Mouse (Mus musculus): ENCODE results near the gene Pdlim1.

Pdlim1 gene

DNA sequence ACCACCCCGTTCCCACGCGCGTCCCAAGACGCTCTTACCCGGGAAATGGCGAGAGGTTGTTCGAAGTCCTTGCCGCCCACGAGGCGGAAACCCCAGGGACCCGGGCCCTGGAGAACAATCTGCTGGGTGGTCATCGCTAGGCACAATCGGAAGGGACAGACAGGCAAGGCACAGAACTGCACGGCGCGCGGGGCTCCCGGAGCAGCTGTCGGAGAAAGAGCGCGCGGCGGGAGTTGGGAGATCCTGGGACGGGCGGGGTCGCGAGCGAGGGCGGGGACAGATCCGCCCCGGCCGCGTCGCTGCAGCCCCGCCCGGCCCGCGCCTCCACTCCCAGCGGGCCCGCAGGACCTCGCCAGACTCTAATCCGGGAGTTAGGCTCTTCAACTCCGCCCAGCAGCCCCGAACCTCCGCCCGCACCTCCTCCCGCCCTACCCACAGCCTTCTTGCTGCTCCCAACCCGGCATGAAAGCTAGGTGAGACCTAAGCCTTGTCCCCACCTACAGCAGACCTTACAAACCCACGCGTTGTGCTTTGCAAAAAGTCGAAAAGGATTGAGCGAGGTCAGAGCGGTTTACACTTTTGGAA is at the start of gene Pdlim1:
Pdlim1 (minus strand) TSS at position 535 of the 585 bp plus-strand sequence.
- peak; percentile 82 for DNase-seq (ENCODE audit: low spot score)

DNA sequence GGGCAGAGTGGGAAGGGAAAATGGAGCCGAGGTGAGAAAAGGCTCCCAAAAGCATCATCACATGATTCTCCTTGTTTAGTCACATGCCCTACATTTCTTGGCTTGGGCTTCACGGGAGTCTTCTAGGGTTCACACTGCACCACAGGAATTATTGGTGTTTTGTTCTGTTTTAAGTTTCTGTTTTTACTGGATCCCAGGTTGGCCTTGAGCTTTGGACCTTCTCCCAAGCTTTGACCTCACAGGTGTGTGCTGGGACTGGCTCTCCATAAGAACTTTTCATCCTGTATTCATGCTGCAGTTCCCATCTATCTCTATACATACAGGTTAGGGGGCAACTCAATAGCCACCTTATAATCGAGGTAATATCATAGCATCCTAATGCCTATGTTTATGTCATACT is 47.6 kb upstream of the Pdlim1 start:
- DNase-seq (ENCODE audit: low spot score): no peak

DNA sequence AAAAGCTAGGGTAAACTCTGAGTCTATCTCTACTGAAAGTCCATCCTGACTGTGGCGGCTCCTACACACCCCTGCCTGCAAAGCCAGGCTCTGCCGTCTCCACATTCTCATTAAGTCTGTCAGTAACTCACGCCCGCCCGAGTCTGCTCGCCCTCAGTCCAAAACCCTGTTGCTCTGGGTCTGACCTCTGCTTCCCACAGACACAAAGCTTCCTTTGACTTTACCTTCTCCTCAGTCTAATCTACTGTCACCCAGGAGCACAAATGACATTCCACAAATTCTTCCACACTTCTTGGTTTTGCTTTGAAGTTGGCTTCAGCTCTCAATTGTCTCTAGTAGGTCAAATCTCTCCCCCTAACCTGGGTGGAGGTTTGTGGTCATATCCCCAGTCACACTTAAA is 46.9 kb upstream of the Pdlim1 start:
- DNase-seq (ENCODE audit: low spot score): no peak

DNA sequence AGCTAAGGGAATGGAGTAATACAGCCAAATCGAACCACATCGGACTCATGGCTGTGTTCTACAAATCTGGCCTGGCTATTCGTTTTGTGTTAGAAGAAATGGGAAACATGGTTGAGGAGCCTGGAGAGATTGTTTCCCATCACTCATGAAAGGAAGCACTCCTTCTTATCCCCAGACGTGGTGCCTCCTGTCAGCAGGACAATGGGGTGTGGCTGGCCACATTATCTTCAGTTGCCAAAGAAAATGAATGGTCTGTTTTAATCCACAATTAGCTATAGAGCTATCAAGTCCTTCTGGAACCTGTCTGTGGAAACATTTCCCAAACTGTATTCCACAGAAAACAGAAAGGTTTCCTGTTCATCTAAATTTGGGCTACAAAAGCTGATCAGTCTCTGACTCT is 45.4 kb upstream of the Pdlim1 start:
- no peak for DNase-seq (ENCODE audit: low spot score)

DNA sequence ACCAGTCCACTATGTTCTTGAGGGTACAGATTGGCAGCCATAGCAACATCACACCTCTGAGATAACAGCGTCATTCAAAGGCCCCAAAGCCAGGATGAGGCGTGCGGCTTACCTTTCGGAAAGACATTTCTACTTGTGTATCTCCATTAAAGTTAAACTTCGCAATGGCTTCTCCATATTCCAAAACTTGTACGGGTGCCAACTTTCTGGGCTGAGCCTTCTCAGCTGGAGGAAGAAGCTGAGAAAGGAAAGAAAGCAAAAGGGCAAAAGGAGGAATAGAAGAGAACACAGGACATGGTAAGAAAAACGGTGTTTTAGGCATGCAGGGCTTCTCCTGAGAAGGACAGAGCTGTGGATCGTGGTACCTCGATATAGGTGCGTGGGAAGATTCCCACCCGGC is 42.6 kb upstream of the Pdlim1 start:
- no peak for DNase-seq (ENCODE audit: low spot score)

DNA sequence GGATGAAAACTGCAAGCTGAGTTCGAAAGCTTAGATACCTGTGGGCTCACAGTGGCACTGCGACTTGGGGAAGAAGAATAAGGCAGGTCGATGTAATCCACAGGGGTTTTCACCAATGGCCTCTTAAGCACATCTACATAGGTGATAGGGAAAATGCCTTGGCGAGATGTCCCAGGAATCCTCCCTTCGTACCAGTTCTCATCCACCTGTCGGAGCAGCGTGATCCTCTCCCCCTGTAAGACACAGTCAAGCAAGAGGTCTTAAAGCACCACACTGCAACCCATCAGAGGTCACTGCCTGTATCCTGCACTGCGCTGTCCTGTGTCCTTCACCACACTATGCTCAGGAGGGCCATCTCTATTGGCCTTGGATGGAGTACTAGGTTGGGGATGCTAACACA is 40.0 kb upstream of the Pdlim1 start:
- no peak for DNase-seq (ENCODE audit: low spot score)

DNA sequence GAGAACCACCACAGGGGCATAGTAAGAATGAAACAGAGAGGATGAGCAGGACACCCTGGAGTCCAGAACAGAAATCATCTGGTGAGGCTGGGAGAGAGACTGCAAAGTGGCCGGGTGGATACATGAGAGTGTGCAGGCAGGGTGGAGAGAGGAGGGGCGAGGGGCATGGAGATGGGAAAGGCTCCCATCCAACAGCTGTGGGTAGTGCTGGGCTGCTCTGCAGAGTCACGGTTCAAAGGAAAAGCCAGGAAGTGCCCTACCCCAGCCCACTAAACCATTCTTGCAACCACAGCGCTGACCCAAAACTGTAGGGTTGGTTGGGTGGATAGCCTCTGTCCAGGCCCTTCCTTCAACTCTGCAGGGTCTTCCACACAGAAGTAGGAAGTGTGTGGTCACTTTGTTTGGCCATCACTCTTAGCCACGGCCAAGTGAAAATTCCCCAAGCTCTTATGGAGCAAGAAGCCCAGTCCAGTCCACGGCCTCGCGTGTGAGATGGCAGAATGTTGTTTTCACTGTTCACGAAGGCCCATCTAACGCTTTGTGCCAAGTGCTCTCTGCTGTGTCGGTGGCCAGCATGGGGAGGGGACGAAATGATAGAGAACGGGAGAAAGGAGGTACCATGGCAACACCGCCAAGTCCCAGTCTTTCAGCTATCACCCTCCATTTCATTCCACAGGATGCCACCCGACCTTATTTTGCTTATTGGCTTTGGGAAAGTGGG is 38.9 kb upstream of the Pdlim1 start:
- DNase-seq (ENCODE audit: low spot score): no peak

DNA sequence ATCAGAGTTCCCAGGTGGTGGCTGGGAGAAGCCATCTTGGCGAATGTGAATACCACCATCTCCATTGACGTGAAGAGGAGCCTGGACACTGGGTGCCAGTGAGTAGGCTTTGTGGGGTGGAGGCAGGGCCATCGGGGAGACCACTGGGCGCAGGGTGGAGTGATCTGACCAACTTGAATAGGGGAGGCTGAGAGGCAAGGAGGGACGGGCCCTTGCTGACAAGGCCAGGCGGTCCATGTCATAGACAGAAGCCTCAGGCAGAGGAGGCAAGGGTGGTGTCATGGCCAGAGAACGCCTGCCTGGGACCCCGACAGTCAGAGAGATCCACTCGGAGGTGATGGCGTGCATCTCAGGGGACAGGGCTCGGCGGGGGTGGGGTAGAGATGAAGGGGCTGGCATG is 38.3 kb upstream of the Pdlim1 start:
- DNase-seq (ENCODE audit: low spot score): no peak

DNA sequence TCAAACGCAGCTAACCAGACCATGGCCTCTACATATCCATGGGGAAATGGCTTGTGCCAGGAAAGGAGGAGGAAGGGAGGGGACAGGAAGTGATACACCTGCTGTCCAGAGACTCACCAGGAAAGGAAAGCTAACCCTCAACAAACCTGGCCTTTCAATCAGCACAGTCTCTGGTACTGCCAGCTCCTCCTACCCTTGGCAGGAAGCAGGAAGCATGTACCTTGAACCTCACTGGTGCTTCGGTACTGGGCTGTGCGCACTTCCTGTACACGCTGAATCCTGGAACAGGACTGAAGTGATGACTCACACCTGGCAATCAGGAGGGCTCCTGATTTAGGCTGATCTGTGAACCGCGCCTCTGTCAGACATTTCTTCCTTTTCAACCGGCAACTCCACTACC is 35.9 kb upstream of the Pdlim1 start:
- DNase-seq (ENCODE audit: low spot score): no peak

DNA sequence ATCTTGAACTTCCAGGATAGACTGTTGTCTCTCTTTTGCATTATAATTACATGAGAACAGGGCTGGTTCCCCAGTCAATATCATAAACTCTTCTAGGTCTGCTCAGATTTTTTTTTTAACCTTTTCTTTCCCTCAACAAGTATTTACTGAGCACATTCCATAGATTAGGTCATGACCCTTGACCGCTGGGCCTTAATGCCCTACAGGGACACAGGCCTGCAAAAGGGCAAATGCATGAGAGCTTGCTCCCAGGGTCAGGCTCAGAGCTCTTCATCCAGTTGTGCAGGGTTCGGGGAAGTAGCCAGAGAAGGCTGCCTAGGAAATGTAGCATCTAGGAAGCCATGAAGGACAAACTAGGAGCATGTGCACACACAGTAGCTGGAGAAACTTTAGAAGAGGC is 35.0 kb upstream of the Pdlim1 start:
- DNase-seq (ENCODE audit: low spot score): no peak

DNA sequence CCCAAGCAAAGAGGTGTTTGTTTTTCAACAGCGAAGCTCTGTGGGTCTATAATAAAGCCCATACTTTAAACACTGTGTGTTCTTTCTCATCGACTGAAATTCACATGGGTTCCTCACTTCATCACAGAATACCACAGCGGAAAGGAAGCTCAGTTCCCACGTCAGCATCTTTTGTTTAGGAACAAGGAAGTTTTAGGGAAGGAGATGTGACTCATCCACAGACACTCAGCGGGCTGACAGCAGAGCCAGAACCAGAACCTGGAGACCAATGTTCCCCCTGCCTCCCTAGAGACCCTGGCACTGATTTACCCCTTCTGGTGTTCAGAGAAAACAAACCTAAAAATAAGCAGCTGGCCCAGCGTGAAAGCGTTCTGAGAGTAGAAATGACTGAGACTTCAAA is 33.8 kb upstream of the Pdlim1 start:
- DNase-seq (ENCODE audit: low spot score): no peak

DNA sequence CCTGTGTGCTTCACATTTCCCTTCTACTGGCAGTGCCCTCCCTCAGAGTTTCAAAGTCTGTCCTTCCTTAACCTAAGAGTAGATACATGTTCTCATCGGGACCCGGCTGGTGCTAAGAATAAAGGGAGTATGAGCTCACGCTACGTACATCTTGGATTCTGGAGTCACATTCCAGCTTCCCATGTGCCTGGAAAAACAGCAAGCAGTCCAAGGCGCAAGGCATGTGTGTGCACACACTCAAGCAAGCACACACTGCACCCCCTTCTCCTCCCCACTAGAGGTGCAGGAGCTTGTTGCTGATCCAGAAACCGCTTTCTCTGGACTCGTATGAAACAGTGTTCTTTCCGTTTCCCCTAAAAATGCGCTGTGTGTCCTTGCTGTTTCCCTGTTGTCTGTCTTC is 31.3 kb upstream of the Pdlim1 start:
- no peak for DNase-seq (ENCODE audit: low spot score)

DNA sequence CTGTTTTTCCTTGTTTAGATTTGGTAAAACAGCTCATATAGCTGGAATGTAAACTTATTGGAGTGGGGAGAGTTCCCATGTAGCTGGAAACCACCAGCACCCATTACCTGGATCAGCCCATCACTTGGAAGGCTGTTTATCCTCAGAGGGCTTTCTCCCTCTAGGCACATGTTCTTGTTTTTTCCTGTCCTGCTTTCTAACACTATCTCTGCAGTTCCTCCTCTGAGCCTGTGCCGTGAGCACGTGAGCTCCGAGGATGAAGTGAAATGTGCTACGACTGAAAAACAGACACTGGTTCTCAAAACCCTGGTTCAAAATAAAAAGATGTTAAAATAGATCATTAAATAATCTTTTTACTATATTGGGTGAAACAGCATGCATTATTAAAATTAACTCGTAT is 30.8 kb upstream of the Pdlim1 start:
- DNase-seq (ENCODE audit: low spot score): no peak

DNA sequence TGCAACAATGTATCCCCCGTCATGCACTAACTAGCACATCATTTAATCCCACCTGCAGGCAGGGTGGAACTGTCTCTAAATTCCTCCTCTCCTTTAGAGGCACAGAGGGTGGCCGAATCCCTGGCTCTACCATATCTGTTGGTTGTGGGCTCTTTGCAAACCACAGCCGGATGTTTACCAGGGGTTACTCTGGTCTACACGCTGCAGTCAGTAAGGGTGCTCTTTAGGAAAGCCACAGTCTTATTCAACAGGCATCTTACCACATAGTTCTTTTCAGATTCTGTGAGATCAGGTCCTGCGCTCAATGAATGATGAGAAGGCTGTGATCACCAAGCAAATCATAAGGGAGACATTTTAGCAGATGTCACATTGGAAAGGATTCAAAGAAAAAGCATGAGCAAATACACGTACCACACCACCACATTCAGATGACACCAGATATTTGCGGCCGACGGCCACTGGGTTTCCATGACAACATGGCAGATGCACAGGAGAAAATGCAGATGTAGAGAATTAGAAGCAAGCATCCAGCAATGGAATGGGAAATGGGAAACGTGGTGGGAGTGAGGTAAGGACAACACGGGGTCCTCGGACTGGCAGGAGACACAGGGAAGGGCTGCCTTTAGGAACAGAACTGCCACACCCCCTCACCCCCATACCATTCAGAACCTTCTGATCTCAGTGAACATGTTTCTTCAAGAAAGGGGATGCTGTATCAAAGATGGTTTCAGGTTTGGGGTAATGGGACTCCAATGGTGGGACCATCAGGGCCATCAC is 28.5 kb upstream of the Pdlim1 start:
- DNase-seq (ENCODE audit: low spot score): no peak

DNA sequence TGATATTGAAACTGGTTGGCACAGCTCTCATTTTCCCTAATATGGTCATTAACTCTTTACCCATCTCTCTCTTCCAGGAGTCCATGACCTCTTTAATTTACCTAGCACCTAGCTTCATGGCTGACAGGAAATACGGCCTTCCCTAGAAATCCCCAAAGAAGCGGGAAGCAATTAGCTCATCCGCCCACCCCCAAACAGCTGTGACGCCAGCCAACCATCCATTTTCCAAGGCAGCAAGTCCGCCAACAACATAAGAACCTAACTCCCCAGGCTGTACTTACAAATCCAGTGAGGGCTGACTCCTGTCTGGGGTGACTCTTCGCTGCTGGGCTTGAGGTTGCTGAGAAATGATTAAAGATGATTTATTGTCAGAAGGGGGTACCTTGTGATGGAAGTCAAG is 27.5 kb upstream of the Pdlim1 start:
- no peak for DNase-seq (ENCODE audit: low spot score)

DNA sequence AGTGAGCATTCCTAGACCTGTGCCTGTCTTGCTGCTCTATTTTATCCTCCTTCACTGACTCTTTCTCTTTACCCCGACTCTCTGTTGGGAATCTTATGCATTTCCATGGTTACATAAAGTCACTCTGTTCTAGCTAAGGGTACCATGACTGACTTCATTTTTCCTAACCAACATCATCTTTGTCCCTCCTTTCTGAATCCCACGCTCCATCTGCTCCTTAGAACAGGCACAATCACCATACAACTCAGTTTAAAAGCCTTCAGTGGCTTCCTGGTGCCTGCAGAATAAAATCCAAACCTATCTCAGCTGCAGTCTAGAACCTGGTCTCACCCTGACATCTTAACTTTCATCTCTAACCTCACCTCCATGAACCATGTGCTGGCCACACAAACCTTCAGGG is 26.9 kb upstream of the Pdlim1 start:
- DNase-seq (ENCODE audit: low spot score): no peak

DNA sequence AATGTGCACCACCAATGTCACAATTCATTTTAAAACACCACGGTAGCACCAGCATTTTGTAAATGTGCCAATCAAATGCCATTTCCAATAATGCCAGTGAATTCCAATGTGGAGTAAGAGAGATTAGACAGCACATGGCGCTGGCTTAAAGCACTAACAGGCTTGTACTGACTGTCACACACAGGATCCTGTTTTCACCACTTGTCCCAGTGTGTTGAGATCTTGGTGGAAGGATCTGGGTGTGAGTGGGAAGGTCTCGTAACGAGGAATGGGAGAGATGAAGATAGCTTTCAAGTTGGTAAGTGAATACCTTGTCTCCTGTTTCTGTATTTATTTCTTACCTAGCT is 26.1 kb upstream of the Pdlim1 start:
- DNase-seq (ENCODE audit: low spot score): no peak

DNA sequence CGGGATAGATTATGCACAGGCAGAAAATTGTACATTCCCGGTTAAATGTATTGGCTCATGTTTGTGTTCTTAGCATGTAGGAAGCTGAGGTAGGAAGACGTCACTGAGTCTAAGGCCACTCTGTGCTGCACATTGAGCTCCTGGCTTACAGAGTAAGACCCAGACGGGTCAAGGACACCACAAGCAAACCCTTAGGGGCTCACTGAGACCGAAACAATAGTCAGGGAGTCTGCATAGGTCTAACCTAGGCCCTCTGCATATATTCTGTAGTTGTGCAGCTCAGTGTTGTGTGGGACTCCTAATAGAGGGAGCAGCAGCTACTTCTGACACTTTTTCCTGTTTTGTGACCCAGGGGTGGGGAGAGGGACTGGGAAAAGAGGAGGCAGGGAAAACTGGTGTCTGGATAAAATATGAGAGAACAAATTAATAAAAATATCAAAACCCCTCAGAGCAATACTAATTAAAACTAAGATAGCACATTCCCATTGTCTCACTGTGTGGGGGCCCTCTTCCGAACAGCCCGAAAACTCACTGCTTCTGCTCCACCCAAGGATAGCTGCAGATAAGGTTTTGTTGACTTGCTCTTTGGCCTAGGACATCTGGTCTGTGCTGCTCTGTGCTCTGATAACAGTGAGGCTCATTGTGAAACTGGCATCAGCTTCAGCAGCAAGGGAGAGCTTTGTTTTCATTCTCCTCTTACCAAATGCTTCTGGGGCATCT is 25.6 kb upstream of the Pdlim1 start:
- DNase-seq (ENCODE audit: low spot score): no peak

DNA sequence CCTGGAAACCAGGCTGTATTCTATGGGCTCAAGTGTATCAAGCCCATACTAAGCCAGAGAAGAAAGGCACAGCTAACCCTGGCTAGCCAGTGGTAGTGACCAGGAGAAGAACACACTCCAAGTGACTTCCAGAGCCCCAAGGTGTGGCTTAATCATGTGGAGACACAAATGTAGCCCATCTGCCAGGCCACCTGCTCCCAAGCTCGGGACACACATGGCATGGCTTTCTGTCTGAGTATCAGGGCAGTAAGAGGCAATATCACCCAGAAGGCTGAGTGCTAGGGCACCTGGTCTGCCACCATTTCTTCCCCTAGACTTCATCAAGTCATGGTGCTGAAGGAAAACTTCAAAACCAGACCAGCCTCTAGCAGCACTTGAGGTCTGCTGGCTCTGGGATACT is 22.6 kb upstream of the Pdlim1 start:
- no peak for DNase-seq (ENCODE audit: low spot score)

DNA sequence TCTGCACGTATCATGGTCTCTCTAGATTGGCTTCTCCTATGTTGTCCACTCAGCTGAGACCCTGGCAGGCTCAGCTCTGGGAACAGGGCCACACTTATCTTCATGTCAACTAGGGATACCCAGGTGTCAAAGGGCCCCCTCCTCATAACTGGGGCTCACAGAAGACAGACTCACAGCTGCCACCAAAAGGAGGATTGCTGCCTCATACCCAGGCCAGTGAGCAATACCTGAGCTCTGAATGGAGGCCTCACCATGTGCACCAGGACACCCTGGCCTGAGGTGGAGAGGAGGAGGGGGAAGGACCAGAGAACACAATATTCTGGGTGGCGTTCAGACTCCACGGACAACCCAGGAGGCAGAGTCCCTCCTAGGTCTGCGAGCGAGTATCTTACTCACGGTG is 22.1 kb upstream of the Pdlim1 start:
- DNase-seq (ENCODE audit: low spot score): no peak

DNA sequence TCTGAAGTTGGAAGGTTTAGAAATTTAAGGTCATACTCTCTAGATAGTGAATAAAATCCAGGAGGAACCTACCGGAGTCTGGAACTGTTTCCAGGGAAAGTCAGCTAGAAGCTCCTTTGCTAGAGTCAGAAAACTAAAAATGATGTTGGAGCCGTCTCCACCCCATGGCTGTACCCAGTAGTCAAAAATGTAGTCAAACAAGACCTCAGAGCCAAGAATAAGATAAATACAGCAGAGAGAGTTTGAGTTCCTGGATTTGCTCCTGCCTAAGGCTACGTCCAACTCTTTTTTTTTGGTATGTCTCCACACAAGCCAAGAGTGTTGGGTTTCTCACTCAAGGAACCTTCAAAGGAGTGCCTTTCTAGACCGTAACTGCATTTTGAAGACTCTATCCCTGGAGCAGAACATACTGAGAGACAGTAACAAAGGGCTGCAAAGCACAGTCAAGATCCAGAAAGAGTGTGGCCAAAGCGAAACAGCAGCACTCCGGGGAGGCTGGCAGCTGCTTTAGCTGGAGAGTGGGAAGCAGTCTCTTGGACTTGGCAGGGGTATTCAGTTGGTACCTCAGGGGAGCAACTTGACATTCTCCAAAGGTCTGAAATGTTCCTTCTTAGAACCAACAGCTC is 18.6 kb upstream of the Pdlim1 start:
- no peak for DNase-seq (ENCODE audit: low spot score)

DNA sequence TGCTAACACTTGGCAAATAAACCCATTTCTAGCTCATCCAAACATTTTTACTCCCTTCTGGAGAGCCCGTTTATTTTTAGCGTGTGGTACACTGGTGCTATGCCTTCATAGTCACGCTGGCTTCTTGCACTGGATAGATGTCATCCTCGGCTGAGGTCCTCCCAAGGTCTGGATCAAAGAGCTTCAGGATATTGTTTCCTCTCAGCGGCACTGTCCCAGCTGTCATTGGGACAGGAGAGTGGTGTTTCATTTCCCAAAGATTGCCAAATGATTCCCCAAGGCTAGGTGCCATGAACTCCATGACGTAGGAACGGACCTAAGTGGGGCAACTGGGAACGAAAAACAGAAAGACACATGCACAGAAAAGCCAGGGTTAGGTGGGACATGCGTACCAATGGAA is 16.8 kb upstream of the Pdlim1 start:
- no peak for DNase-seq (ENCODE audit: low spot score)

DNA sequence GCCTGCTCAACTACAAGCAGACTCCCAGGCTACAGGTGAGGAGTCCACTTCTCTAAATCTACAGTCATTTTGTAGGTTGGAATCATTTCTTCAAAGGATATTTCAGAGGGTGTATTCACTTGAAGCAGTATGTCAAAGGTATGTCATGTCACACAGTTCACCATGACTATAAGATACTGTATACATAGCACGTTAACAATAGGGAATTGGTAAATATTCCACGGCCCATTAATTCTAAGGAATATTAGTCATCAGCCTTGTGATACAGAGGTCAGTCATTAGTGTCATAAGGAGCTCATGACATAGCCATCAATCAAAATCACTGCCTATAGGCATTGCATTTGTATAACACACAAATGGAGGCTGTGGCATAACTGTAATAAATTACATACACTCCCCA is 13.1 kb upstream of the Pdlim1 start:
- no peak for DNase-seq (ENCODE audit: low spot score)

Measured in lung, postnatal 25 days (tissue).